Mouse (Mus musculus) stomach, postnatal 0 days (tissue): Measurements from ENCODE around the gene Nat8f5. TPM values are rescaled to one million over a fixed set of nuclear protein-coding genes. Genes with fewer than 3 reads are reported as not detected.

Experiments
- ATAC-seq: fragments of 200-750 bp; cut with Nextera tagmentation; 2 replicates; pipeline ENCODE4 v1.8.0; 2017; ENCODE audit not compliant: low FRiP score, low TSS enrichment
- DNase-seq: peaks from one replicate; pipeline ENCODE4 v3.0.0-alpha.2; 2016; ENCODE audit warnings: low spot score
- H3K27ac ChIP-seq: fragments of 300-500 bp; sonication (generic); replicated peaks from 2 replicates; pipeline ENCODE4 v1.5.1; 2014; ENCODE audit warnings: mild to moderate bottlenecking, control low read depth
- H3K27me3 ChIP-seq: fragments of 300-500 bp; sonication (generic); 2 replicates; pipeline ENCODE4 v1.6.1; 2014; ENCODE audit warnings: low read length; ENCODE audit not compliant: control insufficient read depth, insufficient read depth
- H3K36me3 ChIP-seq: fragments of 300-500 bp; sonication (generic); 2 replicates; pipeline ENCODE4 v1.6.1; 2014; ENCODE audit warnings: low read length, mixed read lengths; ENCODE audit not compliant: control insufficient read depth, insufficient read depth
- H3K4me1 ChIP-seq: fragments of 300-500 bp; sonication (generic); replicated peaks from 2 replicates; pipeline ENCODE4 v1.6.1; 2014; ENCODE audit warnings: antibody characterized with exemption; ENCODE audit not compliant: control insufficient read depth, insufficient read depth
- H3K4me2 ChIP-seq: fragments of 300-500 bp; sonication (generic); replicated peaks from 2 replicates; pipeline ENCODE4 v1.6.1; 2014; ENCODE audit warnings: low read depth, mild to moderate bottlenecking, control low read depth, moderate library complexity
- H3K4me3 ChIP-seq: fragments of 300-500 bp; sonication (generic); 2 replicates; pipeline ENCODE4 v1.5.1; 2014; ENCODE audit warnings: low read depth, low read length, control low read depth
- H3K9ac ChIP-seq: fragments of 300-500 bp; sonication (generic); 2 replicates; pipeline ENCODE4 v1.6.1; 2014; ENCODE audit warnings: mild to moderate bottlenecking, low read length, control low read depth, mixed read lengths
- H3K9me3 ChIP-seq: fragments of 300-500 bp; sonication (generic); 2 replicates; pipeline ENCODE4 v1.6.1; 2016; ENCODE audit warnings: low read length; ENCODE audit not compliant: control insufficient read depth
- CTCF ChIP-seq: IDR thresholded peaks from 2 replicates; pipeline ENCODE4 v1.5.1; 2016; ENCODE audit warnings: antibody characterized with exemption, low read depth, mild to moderate bottlenecking, moderate library complexity
- EP300 ChIP-seq: optimal IDR thresholded peaks from 2 replicates; pipeline ENCODE3; 2016; ENCODE audit warnings: antibody characterized with exemption
- WGBS: fragments of 180-500 bp; shearing (Covaris S2); extraction: QIAGEN DNeasy Blood & Tissue Kit; methylation state at CpG from one replicate; pipeline ENCODE4 v1.1.7; 2014; 5-methylcytosine and 5-hydroxymethylcytosine counted together
- polyA plus RNA-seq: library from polyadenylated mRNA; unstranded; fragments of >200 nt; fragmentation: Nextera tagmentation; extraction: Ambion mirVana; gene quantifications from 2 replicates; pipeline ENCODE4 v1.2.1, GENCODE M21; 2015

The Nat8f5 gene
- polyA plus RNA-seq, 1 experiment from 2014 or later: 0.25 TPM

DNA sequence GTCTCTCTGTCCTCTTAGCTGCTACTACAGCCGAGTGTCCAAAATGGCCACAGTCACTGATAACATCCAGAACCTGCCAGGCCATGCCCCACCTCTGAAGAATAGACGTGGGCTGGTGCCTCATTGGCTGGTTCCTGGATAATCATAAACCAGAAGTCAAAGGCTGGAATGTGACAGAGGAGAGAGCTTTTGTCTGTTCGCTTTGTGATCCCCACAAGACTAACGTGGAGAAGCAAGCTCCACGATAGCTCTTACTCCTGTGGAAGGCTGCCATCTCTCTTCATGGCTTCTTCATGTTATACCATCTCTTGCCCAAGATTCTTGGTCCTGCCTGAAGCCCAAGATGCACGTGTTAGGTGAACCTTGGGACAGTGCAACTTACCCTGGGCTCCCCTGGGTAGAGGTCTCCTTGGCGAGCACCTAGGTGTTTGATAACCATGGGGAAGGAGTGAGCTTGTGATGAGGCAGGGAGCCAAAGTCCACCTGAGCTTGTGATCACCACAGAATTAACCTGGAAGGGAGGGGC is 11.1 kb upstream of the Nat8f5 start, which contains the start of gene Nat8:
Gene Nat8, minus strand, starts transcription at position 287 of the 526 bp plus-strand sequence.
- TF ChIP-seq EP300: no peak
- TF ChIP-seq CTCF: no peak
- no peak for DNase-seq
- WGBS: 48% methylated on average over 7 of the region's 7 CpGs
- Histone ChIP-seq H3K27ac (no peak within 1 kb of the TSS), H3K4me2 (no peak within 1 kb of the TSS), H3K9me3 (no peaks in the 10 kb centered on the region), H3K9ac (no peak within 1 kb of the TSS), H3K4me3 (no peak within 1 kb of the TSS), H3K27me3 (no peaks in the 10 kb centered on the region), H3K36me3 (no peaks in the 10 kb centered on the region), H3K4me1 (no peaks in the 10 kb centered on the region)
- no peak for ATAC-seq

DNA sequence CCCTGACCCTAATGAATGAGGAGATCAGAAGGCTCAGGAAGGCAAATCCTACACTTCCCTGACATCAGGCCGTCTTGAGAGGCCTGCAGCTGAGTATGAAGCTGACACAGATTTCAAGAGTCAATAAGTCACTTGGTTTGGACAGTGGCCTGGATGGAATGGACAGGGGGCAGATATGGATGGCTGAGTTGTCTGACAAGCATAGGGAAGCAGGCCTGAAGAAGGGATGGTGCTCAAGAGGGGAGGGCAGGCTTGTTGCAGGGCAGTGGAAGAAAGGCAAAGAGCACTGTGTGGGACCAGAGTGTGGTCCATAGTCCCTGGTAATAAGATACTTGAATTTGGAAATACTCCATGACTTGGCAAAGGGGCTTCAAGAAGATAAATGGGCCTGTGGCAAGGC is 8.7 kb upstream of the Nat8f5 start:
- WGBS: 50% methylated on average over 1 of the region's 1 CpGs
- H3K36me3 ChIP-seq: no peaks in the 10 kb centered on the region
- no peaks in the 10 kb centered on the region for H3K27me3 ChIP-seq
- H3K9me3 ChIP-seq: no peaks in the 10 kb centered on the region
- H3K9ac ChIP-seq: no peak overlapping the region
- DNase-seq (no peak), ATAC-seq (no peak)
- TF ChIP-seq EP300 (no peak), CTCF (no peak)
- H3K4me3 ChIP-seq: no peak overlapping the region
- H3K4me1 ChIP-seq: no peaks in the 10 kb centered on the region
- H3K27ac ChIP-seq: no peak overlapping the region
- no peak overlapping the region for H3K4me2 ChIP-seq

DNA sequence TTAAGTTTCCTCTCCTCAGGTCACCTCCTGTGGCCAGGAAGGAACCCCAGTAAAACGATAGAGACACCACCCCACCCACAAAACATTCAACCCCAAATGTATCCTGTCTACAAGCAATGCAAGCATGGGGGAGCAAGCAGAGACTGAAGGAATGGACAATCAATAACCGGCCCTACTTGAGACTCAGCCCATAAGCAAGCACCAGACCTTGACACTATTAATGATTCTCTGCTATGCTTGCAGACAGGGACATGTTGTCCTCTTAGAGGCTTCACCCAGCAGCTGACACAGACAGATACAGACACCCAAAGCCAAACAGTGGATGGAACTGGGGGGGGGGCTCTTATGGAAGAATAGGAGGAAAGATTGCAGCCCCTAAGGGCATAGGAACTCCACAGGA is 5.1 kb upstream of the Nat8f5 start:
- Histone ChIP-seq H3K27ac (no peak overlapping the region), H3K9ac (no peak overlapping the region), H3K4me1 (no peaks in the 10 kb centered on the region), H3K4me2 (no peak overlapping the region), H3K9me3 (no peaks in the 10 kb centered on the region), H3K27me3 (no peaks in the 10 kb centered on the region), H3K36me3 (no peaks in the 10 kb centered on the region), H3K4me3 (no peak overlapping the region)
- ATAC-seq (no peak), DNase-seq (no peak)
- WGBS: 90% methylated on average over 2 of the region's 2 CpGs
- TF ChIP-seq EP300 (no peak), CTCF (no peak)

DNA sequence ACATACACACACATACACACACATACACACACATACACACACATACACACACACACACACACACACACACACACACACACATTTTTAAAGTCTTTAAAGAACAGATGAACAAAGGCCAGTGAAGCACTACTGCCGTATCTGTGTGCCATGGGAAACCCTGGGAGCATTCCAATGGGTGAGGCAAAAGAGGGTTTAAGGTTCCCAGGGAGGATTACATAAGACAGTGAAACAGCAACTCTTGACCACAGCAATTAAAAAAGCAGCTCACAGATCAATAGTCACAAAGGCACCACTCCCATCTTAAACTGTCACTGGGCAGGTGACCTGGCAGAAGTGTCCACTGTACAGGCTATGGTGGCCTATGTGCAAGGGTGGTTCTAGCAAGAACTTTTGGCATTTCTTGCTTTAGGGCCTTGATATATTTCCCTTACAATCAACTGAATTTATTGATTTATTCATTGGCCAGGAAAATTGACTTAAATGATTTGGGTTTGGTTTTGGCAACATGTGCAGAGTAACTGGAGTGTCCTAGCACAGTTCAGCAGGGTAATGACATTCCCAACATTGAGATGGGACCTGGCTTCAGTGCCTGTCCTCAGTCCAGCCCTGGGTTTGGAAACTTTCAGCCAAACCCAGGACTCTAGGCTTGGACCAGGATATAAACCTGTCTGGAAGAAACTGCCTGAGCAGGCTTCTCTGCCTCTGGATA is 2.8 kb upstream of the Nat8f5 start:
- Histone ChIP-seq H3K27me3 (no peaks in the 10 kb centered on the region), H3K36me3 (no peaks in the 10 kb centered on the region), H3K4me2 (no peak overlapping the region), H3K4me1 (no peaks in the 10 kb centered on the region), H3K9ac (no peak overlapping the region), H3K27ac (no peak overlapping the region), H3K9me3 (no peaks in the 10 kb centered on the region), H3K4me3 (no peak overlapping the region)
- WGBS: 60% methylated on average over 1 of the region's 1 CpGs
- no peak for DNase-seq
- TF ChIP-seq CTCF (no peak), EP300 (no peak)
- no peak for ATAC-seq

DNA sequence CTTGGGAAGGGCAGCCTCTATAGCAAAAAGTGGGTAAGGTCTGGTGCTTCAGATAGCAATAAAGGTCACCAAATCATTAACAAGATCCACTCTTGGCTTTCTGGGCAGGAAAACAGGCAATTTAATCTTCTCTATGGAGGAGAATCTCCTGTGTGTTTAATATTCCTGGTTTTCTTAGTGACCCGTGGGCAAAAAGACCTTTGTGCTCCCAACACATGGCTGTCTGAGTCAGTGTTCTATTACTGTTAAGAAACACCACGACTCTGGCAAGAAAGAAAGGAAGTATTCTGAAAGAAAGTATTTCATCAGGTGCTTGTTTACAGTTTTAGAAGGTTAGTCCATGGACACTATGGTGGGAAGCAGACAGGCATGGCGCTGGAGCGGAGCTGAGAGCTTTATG is 1.5 kb upstream of the Nat8f5 start:
- ATAC-seq (no peak), DNase-seq (no peak)
- Histone ChIP-seq H3K27ac (no peak overlapping the region), H3K9ac (no peak overlapping the region), H3K4me2 (no peak overlapping the region), H3K4me1 (no peaks in the 10 kb centered on the region), H3K9me3 (no peaks in the 10 kb centered on the region), H3K36me3 (no peaks in the 10 kb centered on the region), H3K27me3 (no peaks in the 10 kb centered on the region), H3K4me3 (no peak overlapping the region)
- TF ChIP-seq EP300: no peak
- TF ChIP-seq CTCF: no peak
- WGBS: 84% methylated on average over 4 of the region's 4 CpGs

DNA sequence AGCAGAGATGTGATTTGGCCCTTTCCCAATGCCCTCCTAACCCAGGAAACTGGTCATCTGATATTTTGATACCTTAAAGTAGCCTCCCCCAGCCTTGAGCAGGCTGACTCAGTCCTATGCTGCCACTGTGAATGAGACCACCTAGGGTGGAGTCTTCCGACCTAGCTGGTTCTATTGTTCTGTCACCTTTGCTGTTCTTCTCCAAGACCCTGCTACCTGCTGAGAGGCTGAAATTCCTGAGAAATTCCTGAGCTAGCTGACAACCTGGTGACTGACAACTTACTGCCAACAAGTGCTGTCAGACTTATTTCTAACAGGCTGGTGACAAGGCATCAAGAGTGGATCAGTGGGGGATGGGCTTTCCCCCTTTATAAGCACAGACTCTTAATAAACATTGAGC is 2.4 kb downstream of the Nat8f5 start:
- WGBS: 33% methylated on average over 1 of the region's 1 CpGs

More for the DNA sequence above, 2.4 kb downstream of the Nat8f5 start:
- Histone ChIP-seq H3K9me3 (no peaks in the 10 kb centered on the region), H3K27ac (no peak overlapping the region), H3K36me3 (no peaks in the 10 kb centered on the region), H3K4me1 (no peaks in the 10 kb centered on the region), H3K4me3 (no peak overlapping the region), H3K4me2 (no peak overlapping the region), H3K27me3 (no peaks in the 10 kb centered on the region), H3K9ac (no peak overlapping the region)
- DNase-seq (no peak), ATAC-seq (no peak)
- no peak for TF ChIP-seq EP300
- TF ChIP-seq CTCF: no peak
